Mouse (Mus musculus) hindbrain, postnatal 0 days (tissue): ENCODE data around the gene Shisa6. TPM values are rescaled to one million over a fixed set of nuclear protein-coding genes. Genes with fewer than 3 reads are reported as not detected.
A peak's percentile ranks its signal among the peaks of the same experiment; 100 is the strongest.

Source experiments
- ATAC-seq: fragments of 200-750 bp; cut with Nextera tagmentation; 2 replicates; pipeline ENCODE4 v1.8.0; 2017; ENCODE audit warnings: mild to moderate bottlenecking, moderate TSS enrichment, moderate library complexity
- DNase-seq: peaks from one replicate; pipeline ENCODE4 v3.0.0-alpha.2; 2015; ENCODE audit warnings: low spot score
- H3K27ac ChIP-seq: fragments of 300-500 bp; sonication (generic); 2 replicates; pipeline ENCODE4 v1.5.1; 2014; ENCODE audit warnings: mild to moderate bottlenecking
- H3K27me3 ChIP-seq: fragments of 300-500 bp; sonication (generic); 2 replicates; pipeline ENCODE4 v1.6.1; 2014; ENCODE audit warnings: low read length, mixed read lengths; ENCODE audit not compliant: insufficient read depth
- H3K36me3 ChIP-seq: fragments of 300-500 bp; sonication (generic); 2 replicates; pipeline ENCODE4 v1.6.1; 2014; ENCODE audit warnings: low read length, mixed read lengths; ENCODE audit not compliant: insufficient read depth
- H3K4me1 ChIP-seq: fragments of 300-500 bp; sonication (generic); 2 replicates; pipeline ENCODE4 v1.6.1; 2014; ENCODE audit warnings: antibody characterized with exemption, low read length, mixed read lengths; ENCODE audit not compliant: insufficient read depth
- H3K4me2 ChIP-seq: fragments of 300-500 bp; sonication (generic); 2 replicates; pipeline ENCODE4 v1.6.1; 2014; ENCODE audit warnings: low read depth, mild to moderate bottlenecking, low read length, moderate library complexity, mixed read lengths
- H3K4me3 ChIP-seq: fragments of 300-500 bp; sonication (generic); 2 replicates; pipeline ENCODE4 v1.5.1; 2014; ENCODE audit warnings: low read length
- H3K9ac ChIP-seq: fragments of 300-500 bp; sonication (generic); replicated peaks from 2 replicates; pipeline ENCODE4 v1.6.1; 2014; ENCODE audit warnings: mild to moderate bottlenecking, low read length, moderate library complexity, mixed read lengths
- H3K9me3 ChIP-seq: fragments of 300-500 bp; sonication (generic); 2 replicates; pipeline ENCODE4 v1.6.1; 2016; ENCODE audit warnings: low read length, mixed read lengths
- CTCF ChIP-seq: IDR thresholded peaks from 2 replicates; pipeline ENCODE4 v1.5.1; 2016; ENCODE audit warnings: antibody characterized with exemption, control low read depth, low read depth
- WGBS: fragments of 180-500 bp; shearing (Covaris S2); extraction: QIAGEN DNeasy Blood & Tissue Kit; methylation state at CpG from one replicate; pipeline ENCODE4 v1.1.7; 2014; 5-methylcytosine and 5-hydroxymethylcytosine counted together
- polyA plus RNA-seq: library from polyadenylated mRNA; unstranded; fragments of >200 nt; fragmentation: Nextera tagmentation; extraction: Ambion mirVana; gene quantifications from 2 replicates; pipeline ENCODE4 v1.2.1, GENCODE M21; 2015
- total RNA-seq: library from RNA; depleted of rRNA; stranded (reverse); fragments of >200 nt; gene quantifications from 2 replicates; pipeline ENCODE4 v1.2.3, GENCODE M21; 2014

Gene Shisa6
- total and polyA plus RNA-seq, 2 experiments from 2014 or later = 3.7 to 12.6 TPM

DNA sequence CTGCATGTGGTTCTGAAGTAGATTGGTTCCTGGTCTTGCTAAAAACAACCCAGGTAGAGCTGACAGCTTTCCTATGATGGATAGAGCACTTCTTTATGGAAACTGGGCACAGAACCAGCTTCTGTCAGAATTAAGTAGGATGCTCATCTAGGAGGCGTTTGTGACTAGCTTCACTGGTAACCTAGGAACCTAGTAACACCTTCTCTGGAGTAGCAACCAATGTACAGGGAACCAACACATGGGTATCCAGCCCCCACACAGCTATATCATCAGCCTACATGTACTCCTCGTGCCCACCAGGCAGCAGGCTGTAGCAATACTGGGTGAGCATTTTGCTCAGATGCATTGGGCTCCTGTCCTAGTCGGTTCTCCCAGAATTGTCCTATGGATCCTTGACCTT is 307.3 kb downstream of the Shisa6 start:
- no peak for TF ChIP-seq CTCF
- WGBS = 69% methylated on average over 3 of the region's 3 CpGs

DNA sequence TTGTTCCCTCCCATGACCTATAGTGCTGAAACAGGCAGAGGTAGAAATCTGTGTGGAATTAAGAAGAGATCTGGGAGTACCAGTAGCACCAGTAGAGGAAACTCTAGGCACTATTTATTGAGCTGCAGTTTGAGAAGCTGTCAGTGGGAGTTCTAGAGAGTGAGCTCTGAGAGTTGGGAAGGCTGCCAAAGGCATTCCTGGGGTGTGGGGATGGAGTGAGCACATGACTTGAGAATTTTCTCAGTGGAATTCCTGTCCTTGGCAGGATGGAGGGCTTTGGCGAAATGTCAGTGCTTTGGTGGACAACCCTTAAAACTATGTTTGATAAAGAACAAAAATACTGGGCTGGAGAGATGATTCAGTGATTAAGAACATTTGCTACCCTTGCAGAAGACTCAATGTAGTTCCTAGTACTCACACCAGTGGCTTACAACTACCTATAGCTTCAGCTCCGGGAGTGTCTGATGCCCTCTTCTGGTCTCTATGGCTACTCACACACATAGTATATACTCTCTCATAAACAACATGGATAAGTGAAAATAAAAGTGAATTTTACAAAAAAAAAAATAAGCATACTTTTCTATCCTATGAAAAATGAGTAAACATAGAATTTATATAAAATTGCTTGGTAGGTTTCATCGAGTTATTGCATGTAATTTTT is 337.0 kb downstream of the Shisa6 start:
- WGBS = 63% methylated on average over 3 of the region's 3 CpGs
- ATAC-seq = no peak
- no peaks in the 10 kb centered on the region for H3K9me3 ChIP-seq

More for the DNA sequence above, 307.3 kb downstream of the Shisa6 start:
- Histone ChIP-seq H3K4me1 (peaks cover 5% of the 10 kb centered on the region; the same call in 1 of the 2 replicates), H3K27ac (no peak overlapping the region), H3K4me2 (no peak overlapping the region), H3K9ac (no peak overlapping the region), H3K27me3 (no peaks in the 10 kb centered on the region), H3K4me3 (no peak overlapping the region), H3K9me3 (no peaks in the 10 kb centered on the region), H3K36me3 (no peaks in the 10 kb centered on the region)
- DNase-seq = no peak
- no peak for ATAC-seq

DNA sequence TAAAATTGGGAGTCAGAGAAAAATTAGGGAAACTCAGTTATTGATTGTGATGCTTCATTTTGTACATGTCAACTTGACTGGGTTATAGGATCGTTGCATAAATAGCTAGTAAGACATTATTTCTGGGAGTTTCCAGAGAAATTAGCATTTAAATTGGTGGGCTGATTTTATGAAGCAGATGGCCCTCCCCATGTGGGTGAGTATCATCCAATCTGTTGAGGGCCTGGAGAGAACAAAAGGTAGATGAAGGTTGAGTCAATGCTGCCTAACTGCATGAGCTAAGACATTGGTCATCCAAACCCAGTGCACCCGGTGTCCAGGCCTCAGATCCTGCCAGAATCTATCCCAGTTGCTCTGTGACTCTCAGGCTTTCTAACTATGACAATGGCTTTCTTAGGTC is 337.6 kb downstream of the Shisa6 start:
- Histone ChIP-seq H3K27ac (no peak overlapping the region), H3K9ac (no peak overlapping the region), H3K4me2 (no peak overlapping the region), H3K4me1 (0 out of 2 replicates have a peak, but pooled peaks cover 4% of the 10 kb centered on the region), H3K4me3 (no peak overlapping the region), H3K9me3 (no peaks in the 10 kb centered on the region), H3K27me3 (no peaks in the 10 kb centered on the region), H3K36me3 (no peaks in the 10 kb centered on the region)
- no peak for TF ChIP-seq CTCF
- 49% methylated on average over 2 of the region's 2 CpGs for whole genome bisulfite sequencing
- DNase-seq (peak; percentile 7), ATAC-seq (no peak)

More for the DNA sequence above, 337.0 kb downstream of the Shisa6 start:
- Histone ChIP-seq H3K36me3 (no peaks in the 10 kb centered on the region), H3K27me3 (no peaks in the 10 kb centered on the region), H3K27ac (no peak overlapping the region), H3K4me2 (no peak overlapping the region), H3K4me1 (0 out of 2 replicates have a peak, but pooled peaks cover 4% of the 10 kb centered on the region), H3K9ac (no peak overlapping the region), H3K4me3 (no peak overlapping the region)
- DNase-seq = peak; percentile 74
- TF ChIP-seq CTCF = peak; percentile 1; the same call in 1 of the 2 replicates

DNA sequence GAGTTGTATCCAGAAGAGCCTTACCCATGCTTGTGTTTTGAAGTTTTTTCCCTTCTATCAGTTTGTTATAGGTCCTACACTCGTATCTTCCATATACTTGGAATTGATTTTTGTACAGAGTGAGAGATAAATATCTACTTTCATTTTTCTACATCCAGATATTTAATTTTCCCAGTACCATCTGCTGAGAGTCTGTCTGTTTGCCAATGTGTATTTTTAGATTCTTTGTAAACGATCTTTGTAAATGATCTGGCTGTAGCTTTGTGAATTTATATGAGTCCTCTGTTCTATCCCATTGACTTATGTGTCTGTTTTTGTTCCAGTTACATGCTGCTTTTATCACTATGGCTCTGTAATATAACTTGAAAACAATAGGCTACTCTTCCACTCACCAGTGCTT is 348.0 kb downstream of the Shisa6 start:
- Histone ChIP-seq H3K4me1 (no peaks in the 10 kb centered on the region), H3K27ac (no peak overlapping the region), H3K36me3 (no peaks in the 10 kb centered on the region), H3K9me3 (no peaks in the 10 kb centered on the region; the same call in 1 of the 2 replicates), H3K27me3 (no peaks in the 10 kb centered on the region), H3K4me3 (no peak overlapping the region), H3K9ac (no peak overlapping the region), H3K4me2 (no peak overlapping the region)
- TF ChIP-seq CTCF = no peak
- 68% methylated on average over 2 of the region's 2 CpGs for WGBS
- DNase-seq (no peak), ATAC-seq (no peak)

DNA sequence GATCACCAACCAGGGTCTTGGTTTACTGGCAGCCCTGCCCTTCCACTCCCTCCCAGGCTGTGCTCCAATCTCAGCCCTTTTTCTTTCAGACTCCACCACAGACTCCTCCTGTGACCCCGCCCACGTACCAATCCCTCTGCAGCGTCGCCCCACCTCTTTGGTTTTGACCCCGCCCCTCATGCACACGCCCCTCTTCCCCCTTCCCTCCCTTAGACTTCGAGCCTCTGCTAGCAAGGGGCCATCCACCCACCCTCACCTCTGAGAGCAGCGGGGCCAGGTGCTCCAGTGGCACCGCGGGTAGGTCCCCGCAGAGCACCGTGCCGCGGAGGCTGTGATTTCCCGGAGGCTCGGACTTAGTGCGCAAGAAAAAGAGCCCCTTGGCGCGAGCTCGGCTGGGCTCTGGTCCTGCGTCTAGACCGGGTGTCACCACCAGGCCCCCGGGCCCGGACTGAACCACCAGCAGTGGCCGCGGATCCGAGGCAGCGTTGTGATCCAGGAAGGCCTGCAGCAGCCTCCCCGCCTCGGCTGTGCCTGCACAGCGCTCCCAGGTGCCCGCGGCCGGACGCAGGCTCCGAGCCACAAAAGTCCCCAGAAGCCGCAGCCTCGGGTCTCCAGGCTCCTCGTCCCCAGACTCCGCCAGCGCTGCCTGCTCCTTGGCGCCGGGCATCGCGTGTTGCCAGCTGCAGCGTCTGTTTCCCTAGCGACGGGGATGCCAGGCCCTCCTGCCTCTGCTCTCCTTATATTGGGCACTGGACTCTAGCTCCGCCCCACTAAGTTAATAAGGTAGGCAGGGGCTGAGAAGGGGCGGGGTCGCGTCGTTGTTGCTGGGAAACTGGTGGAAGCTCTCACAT is 357.7 kb downstream of the Shisa6 start, which contains the start of gene Dnah9:
Gene Dnah9, minus strand, starts transcription at position 751 of the 851 bp plus-strand sequence.
- Histone ChIP-seq H3K36me3 (no peaks in the 10 kb centered on the region), H3K9ac (peak within 1 kb of the TSS; percentile 72), H3K27me3 (no peaks in the 10 kb centered on the region), H3K4me1 (no peaks in the 10 kb centered on the region), H3K9me3 (no peaks in the 10 kb centered on the region; the same call in 1 of the 2 replicates), H3K4me2 (peak within 1 kb of the TSS; percentile 88), H3K27ac (peak within 1 kb of the TSS; percentile 85), H3K4me3 (peak within 1 kb of the TSS; percentile 69)
- DNase-seq (peak; percentile 95), ATAC-seq (peak; percentile 97)
- under 1% methylated on average over 53 of the region's 53 CpGs for WGBS
- TF ChIP-seq CTCF = no peak

DNA sequence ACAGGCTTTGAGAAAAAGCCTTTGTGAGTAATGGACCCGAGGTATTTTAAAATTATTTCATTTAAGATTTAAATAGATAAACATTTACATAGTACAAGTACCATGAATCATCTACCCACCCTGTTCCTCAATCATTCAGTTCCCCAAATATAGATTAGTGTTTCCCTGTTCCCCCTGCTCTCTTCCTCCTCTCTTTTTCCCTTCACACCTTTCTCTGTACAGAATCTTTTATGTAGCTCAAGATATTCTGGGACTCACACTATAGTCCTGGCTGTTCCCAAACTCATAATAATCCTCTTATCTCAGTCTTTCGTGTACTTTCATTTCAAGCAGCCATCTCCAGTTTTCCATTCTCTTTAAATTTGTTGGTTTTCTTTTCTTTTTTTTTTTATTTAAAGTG is 361.7 kb downstream of the Shisa6 start:
- TF ChIP-seq CTCF = no peak
- 73% methylated on average over 2 of the region's 2 CpGs for WGBS
- no peak overlapping the region for H3K4me3 ChIP-seq
- H3K9me3 ChIP-seq = no peaks in the 10 kb centered on the region
- DNase-seq = no peak
- no peaks in the 10 kb centered on the region for H3K27me3 ChIP-seq
- H3K4me1 ChIP-seq = no peaks in the 10 kb centered on the region
- H3K36me3 ChIP-seq = no peaks in the 10 kb centered on the region
- no peak overlapping the region for H3K27ac ChIP-seq
- no peak for ATAC-seq
- H3K9ac ChIP-seq = no peak overlapping the region
- H3K4me2 ChIP-seq = no peak overlapping the region
